Mouse (Mus musculus): ENCODE data around the gene Glce.

- TF ChIP-seq CTCF (IDR thresholded peaks at IDR 0.05; ENCODE audit: low read depth) (no peak), EP300 (IDR thresholded peaks at IDR 0.05; ENCODE audit: low read depth) (no peak)
These were observed 36.3 kb upstream of the Glce start for GRCm38 (mm10) chr9:62158746-62159145.

All from heart, postnatal 0 days (tissue).